Mouse (Mus musculus) activated CD4-positive, CD25-positive, alpha-beta regulatory T cell (primary cell): Measurements from ENCODE around the gene Wfdc12. TPM values are rescaled to one million over a fixed set of nuclear protein-coding genes. Genes with fewer than 3 reads are reported as not detected.

Source experiments
- polyA plus RNA-seq, 2 experiments: library from polyadenylated mRNA; unstranded; fragments of 100-300 nt; shearing (Covaris generic); gene quantifications; one replicate each; pipeline ENCODE4 v1.2.1; 2017

Gene Wfdc12
- polyA plus RNA-seq = under 1 TPM in 1 of 2 experiments, not detected in 1; 0.43 TPM

GRCm38 (mm10) chr2:164190576-164190975 lies at the start of gene Wfdc12:
Wfdc12 (minus strand) TSS chr2:164190608.

DNA sequence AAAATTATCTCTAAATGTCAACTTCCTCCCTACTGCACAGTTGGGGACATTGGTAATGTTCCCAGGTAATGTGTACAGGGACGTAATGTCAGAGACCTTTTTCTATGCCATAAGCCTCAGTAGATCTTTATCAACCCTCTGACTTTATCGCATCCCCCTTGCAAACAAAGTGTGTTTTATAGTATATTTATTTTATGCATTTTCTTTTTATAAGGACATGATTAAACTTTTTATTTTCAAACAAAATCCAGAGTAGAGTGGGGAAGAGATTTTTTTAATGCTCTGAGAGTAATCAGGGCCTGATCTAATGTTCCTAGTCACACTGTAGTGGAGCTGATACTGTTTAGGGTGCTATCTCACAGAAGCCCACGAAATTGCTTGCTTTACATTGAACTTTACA lies 48.0 kb upstream of the Wfdc12 start, which contains the start of gene Svs2:
Svs2 (minus strand) TSS at position 101 of the 400 bp plus-strand sequence.

GRCm38 (mm10) chr2:164221522-164221921 lies 31.1 kb upstream of the Wfdc12 start, which contains the start of gene Wfdc15b:
Wfdc15b (minus strand) TSS chr2:164221660.

DNA sequence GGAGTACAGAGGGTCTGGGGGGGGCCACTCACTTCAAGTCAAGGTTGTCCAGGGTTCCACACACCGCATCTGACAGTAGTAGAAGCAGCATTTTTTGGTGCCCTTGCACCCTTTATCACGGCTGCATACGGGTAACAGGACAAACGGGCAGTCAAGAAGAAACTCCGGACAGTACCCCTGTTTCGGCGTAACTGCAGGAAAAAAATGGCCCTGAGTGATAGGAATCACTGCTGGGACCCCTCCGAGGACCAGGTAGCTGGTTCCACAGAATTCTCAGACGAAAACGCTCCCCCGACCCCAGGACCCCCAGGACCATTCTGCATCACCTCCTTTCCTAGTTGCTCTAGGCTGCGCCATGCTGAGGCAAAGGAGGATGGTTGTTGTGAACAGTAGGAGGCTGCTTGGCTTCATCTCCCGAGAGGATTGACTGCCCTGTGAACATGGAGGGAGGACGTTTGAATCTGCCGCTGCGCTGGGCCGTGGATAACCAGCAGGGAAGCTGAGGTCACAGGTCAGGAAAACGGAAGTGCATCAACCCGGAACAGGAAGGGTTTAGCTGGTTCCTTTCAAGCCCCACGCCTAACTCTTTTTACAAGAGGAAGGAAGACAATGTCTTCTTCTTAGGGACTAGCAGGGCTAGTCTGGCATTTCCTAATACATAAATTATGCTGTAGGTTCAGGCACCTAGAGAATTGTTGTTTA lies 9.4 kb upstream of the Wfdc12 start, which contains the start of gene Wfdc15a:
Wfdc15a (minus strand) TSS at position 505 of the 702 bp plus-strand sequence.

DNA sequence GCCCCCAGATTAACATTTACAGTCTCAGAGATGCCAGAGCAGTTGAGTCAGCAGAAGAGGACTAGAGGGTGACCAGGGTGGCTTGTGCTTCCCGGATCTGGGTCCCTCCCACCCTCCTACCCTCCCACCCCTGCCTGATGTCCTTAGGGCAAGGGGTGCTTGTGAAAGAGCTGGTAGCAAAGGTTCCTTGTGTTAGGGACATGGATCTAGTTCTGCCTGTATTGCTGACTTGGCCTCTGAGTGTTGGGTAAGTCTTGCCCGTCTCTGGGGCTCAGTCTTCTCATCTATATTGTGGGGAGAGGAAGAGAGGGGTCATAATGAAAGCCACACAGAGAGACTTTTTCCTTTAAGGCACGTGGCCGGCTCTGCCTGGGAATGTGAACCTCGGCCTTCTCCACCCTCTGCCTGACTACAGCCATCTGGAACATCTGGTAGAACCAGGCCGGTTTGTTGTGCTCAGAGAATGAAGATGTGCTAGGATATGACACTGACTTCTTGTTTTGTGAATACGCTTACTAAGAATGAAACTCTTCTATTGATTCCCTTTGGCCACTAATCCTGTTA lies 7.6 kb downstream of the Wfdc12 start, which contains the start of gene Wfdc5:
Wfdc5 (minus strand) TSS at position 51 of the 564 bp plus-strand sequence.

DNA sequence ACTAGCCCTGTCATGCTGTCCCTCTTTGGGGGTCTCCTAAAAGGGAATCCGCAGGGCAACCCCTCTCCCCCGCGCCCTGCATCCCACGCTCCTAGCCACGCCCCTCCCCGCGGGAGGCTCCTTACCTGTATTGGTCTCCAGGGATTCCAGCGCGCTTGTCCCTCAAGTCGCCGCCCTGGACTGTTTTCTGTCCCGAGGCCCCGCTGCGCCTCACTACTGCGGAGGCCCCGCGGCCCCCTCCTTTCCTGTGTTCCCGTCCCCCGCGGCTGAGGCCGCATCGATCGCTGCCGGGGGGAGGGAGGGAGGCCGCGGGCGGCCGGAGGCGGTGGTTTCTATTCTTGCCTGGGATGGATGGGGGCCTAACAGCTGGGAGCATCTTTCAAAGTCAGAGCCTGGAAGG lies 19.5 kb downstream of the Wfdc12 start, which contains the start of gene Kcns1:
Kcns1 (minus strand) TSS at position 212 of the 400 bp plus-strand sequence.

Other genes with a start within 250 kb of the Wfdc12 start
- 100 to 1,000 TPM; 188 to 246 TPM for gene Ywhab, start 195.6 kb downstream of the Wfdc12 start, polyA plus RNA-seq
- 1 to 10 TPM; 2.2 to 3.8 TPM for gene Pabpc1l, start 165.2 kb downstream of the Wfdc12 start, polyA plus RNA-seq
- gene Stk4, start 120.3 kb downstream of the Wfdc12 start, polyA plus RNA-seq = 100 to 1,000 TPM; 186 to 204 TPM
- gene Tomm34, start 119.4 kb downstream of the Wfdc12 start, polyA plus RNA-seq = 100 to 1,000 TPM; 109 to 134 TPM
- gene Kcns1, start 19.5 kb downstream of the Wfdc12 start, polyA plus RNA-seq = not detected
- under 1 TPM in 1 of 2 experiments, not detected in 1; 0.50 TPM for gene Wfdc5, start 7.9 kb downstream of the Wfdc12 start, polyA plus RNA-seq
- gene Wfdc15a, start 9.5 kb upstream of the Wfdc12 start, polyA plus RNA-seq = not detected
- not detected for gene Wfdc15b, start 31.1 kb upstream of the Wfdc12 start, polyA plus RNA-seq
- not detected for gene Svs2, start 47.9 kb upstream of the Wfdc12 start, polyA plus RNA-seq
- not detected for gene Svs3b, start 66.0 kb upstream of the Wfdc12 start, polyA plus RNA-seq
- gene Svs4, start 87.9 kb upstream of the Wfdc12 start, polyA plus RNA-seq = not detected
- gene Svs3a, start 98.7 kb upstream of the Wfdc12 start, polyA plus RNA-seq = not detected
- not detected for gene Svs6, start 126.1 kb upstream of the Wfdc12 start, polyA plus RNA-seq
- not detected for gene Svs5, start 142.1 kb upstream of the Wfdc12 start, polyA plus RNA-seq
- 10 to 100 TPM in 1 of 2 experiments, 1 to 10 TPM in 1; 8.3 to 12.3 TPM for gene Slpi, start 198.5 kb upstream of the Wfdc12 start, polyA plus RNA-seq
- not detected for gene Rbpjl, start 212.5 kb upstream of the Wfdc12 start, polyA plus RNA-seq
- gene Matn4, start 214.6 kb upstream of the Wfdc12 start, polyA plus RNA-seq = not detected